Mouse (Mus musculus) bone marrow, adult 2 months (tissue): ENCODE measurements around the gene Cxcl13. TPM values are rescaled to one million over a fixed set of nuclear protein-coding genes. Genes with fewer than 3 reads are reported as not detected.

Experiments used
- H3K27ac ChIP-seq: fragments of 200-500 bp; 2 replicates; pipeline ENCODE4 v1.5.1; 2012; ENCODE audit warnings: low read depth, mild to moderate bottlenecking, control low read depth, inconsistent platforms, low read length; ENCODE audit not compliant: control insufficient read depth, poor library complexity, insufficient read depth
- H3K4me1 ChIP-seq: fragments of 200-500 bp; 2 replicates; pipeline ENCODE4 v1.6.1; 2011; ENCODE audit warnings: low read length; ENCODE audit not compliant: control insufficient read depth, insufficient read depth
- H3K4me3 ChIP-seq: fragments of 200-500 bp; replicated peaks from 2 replicates; pipeline ENCODE3; 2011; ENCODE audit warnings: mild to moderate bottlenecking, low read depth, low read length, control low read depth; ENCODE audit not compliant: control insufficient read depth
- CTCF ChIP-seq: fragments of 200-500 bp; IDR thresholded peaks from 2 replicates; pipeline ENCODE4 v1.5.1; 2011; ENCODE audit warnings: low read length, control low read depth; ENCODE audit not compliant: control insufficient read depth, insufficient read depth
- POLR2A ChIP-seq: fragments of 200-500 bp; IDR thresholded peaks from 2 replicates; pipeline ENCODE4 v1.6.1; 2011; ENCODE audit warnings: low read depth, mild to moderate bottlenecking, control low read depth, low read length, borderline replicate concordance; ENCODE audit not compliant: control insufficient read depth
- WGBS: fragments of 180-500 bp; shearing (Covaris S2); methylation state at CpG from one replicate; pipeline ENCODE4 v1.1.7; 2018; 5-methylcytosine and 5-hydroxymethylcytosine counted together
- polyA plus RNA-seq: library from polyadenylated mRNA; stranded (reverse); fragments of >200 nt; gene quantifications from 2 replicates; pipeline ENCODE4 v1.2.4, GENCODE M21; 2011; ENCODE audit warnings: low replicate concordance; ENCODE audit not compliant: missing spikeins, insufficient read depth, insufficient read length

The Cxcl13 gene
- polyA plus RNA-seq, 1 experiment, result not detected

- H3K27ac ChIP-seq, result no peak overlapping the region
- WGBS, result 43% methylated on average over 4 of the region's 4 CpGs
- TF ChIP-seq POLR2A (no peak), CTCF (no peak)
- H3K4me3 ChIP-seq, result no peak overlapping the region
- no peaks in the 10 kb centered on the region for H3K4me1 ChIP-seq
Observed at GRCm38 (mm10) chr5:95940682-95941221, 16.0 kb upstream of the Cxcl13 start.

- 71% methylated on average over 7 of the region's 7 CpGs for WGBS
- no peak overlapping the region for H3K27ac ChIP-seq
- no peak overlapping the region for H3K4me3 ChIP-seq
- no peak for TF ChIP-seq CTCF
- H3K4me1 ChIP-seq, result no peaks in the 10 kb centered on the region
Observed at GRCm38 (mm10) chr5:95941562-95941961, 15.2 kb upstream of the Cxcl13 start.

- Histone ChIP-seq H3K4me3 (no peak overlapping the region), H3K27ac (no peak overlapping the region), H3K4me1 (no peaks in the 10 kb centered on the region)
- TF ChIP-seq POLR2A, result no peak
- no peak for TF ChIP-seq CTCF
- WGBS, result 36% methylated on average over 3 of the region's 3 CpGs
Observed at GRCm38 (mm10) chr5:95945120-95945519, 11.6 kb upstream of the Cxcl13 start.

GRCm38 (mm10) chr5:95946344-95946743 lies 10.4 kb upstream of the Cxcl13 start:
- WGBS, result 70% methylated on average over 2 of the region's 2 CpGs
- H3K4me1 ChIP-seq, result no peaks in the 10 kb centered on the region
- TF ChIP-seq POLR2A (no peak), CTCF (no peak)
- H3K4me3 ChIP-seq, result no peak overlapping the region
- H3K27ac ChIP-seq, result no peak overlapping the region

DNA sequence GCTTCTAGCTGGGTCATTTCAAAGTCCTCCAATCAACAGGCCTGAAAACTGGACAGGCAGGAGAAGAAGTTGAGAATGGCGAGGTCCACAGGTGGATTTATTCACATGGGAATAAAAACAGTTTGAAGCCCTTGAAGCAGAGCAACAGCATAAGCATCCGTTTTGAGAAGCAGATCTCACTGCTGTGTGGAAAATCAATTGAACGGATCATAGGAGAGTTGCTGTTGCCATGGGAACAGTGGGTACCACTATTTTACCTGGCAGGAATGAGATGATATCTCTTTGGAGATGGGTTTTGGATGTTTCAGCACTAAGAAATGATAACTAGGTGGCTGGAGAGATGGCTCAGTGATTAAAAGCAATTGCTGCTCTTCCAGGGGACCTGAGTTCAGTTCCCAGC lies 8.1 kb upstream of the Cxcl13 start:
- Histone ChIP-seq H3K27ac (no peak overlapping the region), H3K4me1 (no peaks in the 10 kb centered on the region), H3K4me3 (no peak overlapping the region)
- TF ChIP-seq CTCF (no peak), POLR2A (no peak)
- 67% methylated on average over 3 of the region's 3 CpGs for WGBS

- Histone ChIP-seq H3K27ac (no peak overlapping the region), H3K4me1 (no peaks in the 10 kb centered on the region), H3K4me3 (no peak overlapping the region)
- no peak for TF ChIP-seq POLR2A
- TF ChIP-seq CTCF, result 0 out of 2 replicates have a peak, but pooled peaks have one; percentile 12
- 26% methylated on average over 19 of the region's 19 CpGs for WGBS
Observed at GRCm38 (mm10) chr5:95949946-95950701, 6.6 kb upstream of the Cxcl13 start.

- 50% methylated on average over 2 of the region's 2 CpGs for WGBS
- H3K4me1 ChIP-seq, result no peaks in the 10 kb centered on the region
- H3K27ac ChIP-seq, result no peak overlapping the region
- no peak for TF ChIP-seq CTCF
- no peak for TF ChIP-seq POLR2A
- no peak overlapping the region for H3K4me3 ChIP-seq
Observed at GRCm38 (mm10) chr5:95964940-95965339, 8.2 kb downstream of the Cxcl13 start.

- 54% methylated on average over 2 of the region's 2 CpGs for WGBS
Observed at GRCm38 (mm10) chr5:95966621-95967020, 9.9 kb downstream of the Cxcl13 start.

DNA sequence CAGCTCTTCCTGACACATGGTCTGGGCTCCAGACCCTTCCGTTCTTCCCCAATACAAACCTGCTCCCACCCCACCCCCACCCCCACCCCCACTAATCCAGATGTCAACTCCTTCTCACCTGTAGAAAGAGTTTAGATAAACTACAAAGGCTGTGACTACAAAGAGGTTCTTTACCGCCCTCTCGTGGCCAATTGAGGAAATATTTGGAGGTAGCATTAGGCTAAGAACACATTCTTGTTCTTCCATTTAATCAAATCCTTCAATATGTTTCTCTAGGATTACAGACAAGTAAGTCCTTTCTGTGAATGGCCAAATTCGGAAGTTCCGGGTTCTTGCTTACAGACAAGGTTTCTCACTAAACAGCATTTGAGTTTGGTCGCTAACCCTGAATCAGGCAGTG lies 14.1 kb downstream of the Cxcl13 start:
- TF ChIP-seq CTCF (no peak), POLR2A (no peak)
- WGBS, result 39% methylated on average over 6 of the region's 6 CpGs

More at GRCm38 (mm10) chr5:95966621-95967020, 9.9 kb downstream of the Cxcl13 start:
- no peak overlapping the region for H3K4me3 ChIP-seq
- TF ChIP-seq CTCF, result no peak
- TF ChIP-seq POLR2A, result no peak
- no peak overlapping the region for H3K27ac ChIP-seq
- H3K4me1 ChIP-seq, result no peaks in the 10 kb centered on the region

More for the DNA sequence above, 14.1 kb downstream of the Cxcl13 start:
- H3K4me3 ChIP-seq, result no peak overlapping the region
- no peaks in the 10 kb centered on the region for H3K4me1 ChIP-seq
- no peak overlapping the region for H3K27ac ChIP-seq
